Mouse (Mus musculus) hindlimb bud, embryonic 11.5 days (tissue): Measurements from ENCODE around the gene Zfp120.
"Not testable (repeated sequence)": the region's sequence is repeated elsewhere in the genome, so short reads cannot be mapped to it uniquely, and the experiment has no call there.

Experiments
- DNase-seq: peaks from one replicate; pipeline ENCODE4 v3.0.0-alpha.2; 2012; ENCODE audit warnings: low read depth, low spot score; ENCODE audit errors: extremely low spot score

Gene Zfp120

GRCm38 (mm10) chr2:150136435-150136897, at the start of gene Zfp120:
TSS of gene Zfp120 (minus strand) at chr2:150136708.
- DNase-seq: peak; percentile 46

- not testable (repeated sequence) for DNase-seq
Measured at GRCm38 (mm10) chr2:150181570-150181999, 45.1 kb upstream of the Zfp120 start, which contains the start of gene Gm14139. TSS of gene Gm14139 (plus strand) at chr2:150181755.

- DNase-seq: not testable (repeated sequence)
Measured at GRCm38 (mm10) chr2:150181046-150181445, 44.5 kb upstream of the Zfp120 start.

- DNase-seq: not testable (repeated sequence)
Measured at GRCm38 (mm10) chr2:150179579-150179978, 43.1 kb upstream of the Zfp120 start, which contains the start of gene Gm10770. TSS of gene Gm10770 (minus strand) at chr2:150179679.

GRCm38 (mm10) chr2:150173833-150174232, 37.3 kb upstream of the Zfp120 start:
- DNase-seq: no peak

- DNase-seq: no peak
Measured at GRCm38 (mm10) chr2:150166703-150167102, 30.2 kb upstream of the Zfp120 start.

- DNase-seq: no peak
Measured at GRCm38 (mm10) chr2:150132773-150133172, 3.7 kb downstream of the Zfp120 start.

GRCm38 (mm10) chr2:150132002-150132401, 4.5 kb downstream of the Zfp120 start:
- DNase-seq: not testable (repeated sequence)

- DNase-seq: no peak
Measured at GRCm38 (mm10) chr2:150111247-150111912, 25.1 kb downstream of the Zfp120 start.

- DNase-seq: not testable (repeated sequence)
Measured at GRCm38 (mm10) chr2:150099618-150100017, 36.9 kb downstream of the Zfp120 start.
